Mouse (Mus musculus) thymus, adult 18-20 months (tissue): ENCODE measurements around the gene Tex21.
"Not testable (repeated sequence)": the region's sequence is repeated elsewhere in the genome, so short reads cannot be mapped to it uniquely, and the experiment has no call there.

Source experiments
- DNase-seq, 2 experiments: peaks; one replicate each; pipeline ENCODE4 v3.0.0; 2022; ENCODE audit warnings: mixed read lengths in 2 of 2

The Tex21 gene

GRCm38 (mm10) chr12:76256114-76256843, 9.7 kb upstream of the Tex21 start:
- peak in 1 of 2 experiments; percentile 9 for DNase-seq

GRCm38 (mm10) chr12:76255499-76255875, 8.9 kb upstream of the Tex21 start:
- no peak for DNase-seq

- DNase-seq: peak; percentile 96
Observed at GRCm38 (mm10) chr12:76254725-76255498, 8.4 kb upstream of the Tex21 start, which contains the start of gene Mthfd1. Gene Mthfd1 (plus strand): TSS chr12:76255298.

GRCm38 (mm10) chr12:76253991-76254390, 7.4 kb upstream of the Tex21 start:
- no peak for DNase-seq

DNA sequence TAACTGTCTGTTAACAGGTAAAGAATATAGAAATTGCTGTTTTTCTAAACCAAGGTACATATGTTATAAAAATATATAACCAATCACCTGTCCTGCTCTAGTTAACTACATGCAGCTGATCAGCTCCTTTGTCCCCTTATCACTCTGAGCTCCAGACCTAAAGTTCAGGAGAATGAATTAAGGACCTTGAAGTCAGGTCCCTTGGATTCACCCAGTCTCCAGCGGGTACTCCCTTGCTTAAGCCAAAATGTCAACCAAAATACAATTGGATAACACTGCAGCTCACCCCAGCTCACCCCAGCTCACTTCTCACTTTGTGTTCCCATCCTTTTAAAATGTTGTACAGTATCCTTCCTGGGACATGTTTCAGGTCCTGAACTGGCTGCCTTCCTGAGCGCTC, 7.0 kb upstream of the Tex21 start:
- no peak for DNase-seq

DNA sequence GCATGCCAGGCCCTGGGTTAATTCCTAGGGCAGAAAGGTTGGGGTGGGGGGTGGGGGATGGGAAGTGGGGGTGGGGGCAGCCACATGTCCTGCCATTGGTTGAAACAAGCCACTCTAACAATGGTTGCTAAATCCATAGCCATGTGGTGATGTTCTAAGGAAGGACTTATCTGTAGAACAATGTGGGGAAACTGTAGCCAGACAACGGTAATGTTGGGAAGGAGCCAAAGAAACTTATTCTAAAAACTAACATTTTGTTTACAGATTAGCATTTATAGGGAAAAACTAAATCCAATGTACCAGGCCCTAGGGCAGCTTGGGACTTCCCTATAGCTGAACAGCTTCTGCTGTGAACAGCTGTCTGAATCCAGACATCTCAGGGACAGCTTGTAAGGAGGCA, 6.5 kb upstream of the Tex21 start:
- DNase-seq: no peak

DNA sequence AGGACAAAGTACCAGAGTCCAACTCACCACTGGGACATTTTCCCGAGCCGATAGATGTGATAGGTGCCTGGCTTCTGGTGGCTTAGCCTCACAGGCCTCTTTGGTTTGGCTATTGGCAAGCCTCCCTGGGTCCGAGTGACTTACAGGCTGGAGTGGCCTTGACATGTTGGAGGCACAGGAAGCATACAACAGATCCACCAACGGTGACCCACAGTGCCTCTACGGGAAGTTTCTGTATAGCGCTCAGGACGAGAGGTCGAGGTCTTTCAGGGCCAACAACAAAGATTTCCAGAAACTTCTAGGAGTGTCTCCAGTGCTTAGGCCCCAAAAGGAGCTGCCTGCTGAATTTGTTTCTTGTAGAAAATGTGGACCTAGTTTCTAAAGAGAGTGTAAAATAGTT, 1.6 kb downstream of the Tex21 start:
- DNase-seq: no peak

DNA sequence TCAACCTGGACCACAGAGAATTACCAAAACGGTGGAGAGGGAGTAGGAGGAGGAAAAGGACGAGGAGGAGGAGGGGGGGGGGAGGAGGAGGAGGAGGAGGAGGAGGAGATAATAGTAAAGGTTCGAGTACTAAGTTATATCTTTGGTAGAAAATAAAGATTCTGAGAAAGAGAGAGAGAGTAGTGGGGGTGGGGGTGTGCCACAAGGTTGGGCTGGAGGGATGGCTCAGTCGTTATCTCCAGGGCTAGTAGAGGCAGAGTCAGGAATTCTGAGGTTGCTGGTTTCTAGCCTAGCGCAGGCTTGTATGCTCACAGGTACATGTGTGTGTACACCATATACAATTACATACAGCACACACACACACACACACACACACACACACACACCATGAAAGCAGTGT, 4.7 kb downstream of the Tex21 start:
- no peak for DNase-seq

DNA sequence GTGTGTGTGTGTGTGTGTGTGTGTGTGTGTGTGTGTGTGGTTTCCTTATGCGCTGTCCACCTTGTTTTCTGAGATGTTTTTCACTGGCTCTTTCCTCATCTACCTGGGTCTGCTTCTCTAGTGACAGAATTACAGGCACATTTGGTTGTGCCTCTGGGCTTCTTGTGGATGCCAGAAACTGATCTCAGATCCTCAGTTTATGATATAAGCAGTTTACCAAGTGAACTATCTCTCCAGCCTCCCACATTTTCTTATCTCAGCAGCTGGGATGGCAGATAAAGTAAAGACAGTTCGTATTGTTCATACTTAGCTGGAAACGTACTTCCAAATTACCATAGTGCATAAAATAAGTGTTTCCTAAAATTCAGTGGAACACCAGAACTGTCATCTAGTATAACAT, 5.5 kb downstream of the Tex21 start:
- DNase-seq: no peak

GRCm38 (mm10) chr12:76240670-76241069, 5.9 kb downstream of the Tex21 start:
- DNase-seq: no peak

DNA sequence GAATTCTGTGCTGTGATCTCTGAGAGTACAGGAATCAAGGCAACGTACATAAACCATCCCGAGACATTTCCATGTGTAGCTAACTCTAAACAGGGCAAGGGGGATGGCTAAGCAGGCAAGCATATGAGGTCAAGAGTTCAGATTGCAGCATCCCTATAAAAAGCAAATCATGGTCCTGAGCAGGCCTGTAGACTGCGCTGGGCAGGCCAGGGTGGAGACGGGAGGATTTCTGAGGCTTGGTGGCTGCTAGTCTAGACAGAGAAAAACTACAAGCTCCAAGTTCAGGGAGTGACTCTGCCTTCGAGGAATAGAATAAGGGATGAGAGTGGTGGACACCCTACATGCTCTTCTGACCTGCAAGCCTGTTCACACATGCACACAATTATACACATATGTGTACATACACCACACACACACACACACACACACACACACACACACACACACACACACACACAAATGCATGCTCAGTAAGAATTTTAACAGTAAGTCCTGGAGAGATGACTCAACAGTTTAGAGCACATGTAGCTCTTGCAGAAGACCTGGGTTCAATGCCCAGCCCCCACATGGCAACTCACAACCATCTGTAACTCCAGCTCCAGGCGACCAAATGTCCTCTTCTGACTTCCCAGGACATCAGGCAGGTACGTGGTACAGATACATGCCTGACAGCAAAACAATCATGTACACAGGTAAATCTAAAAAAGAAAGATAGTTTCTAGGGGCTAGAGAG, 6.5 kb downstream of the Tex21 start:
- DNase-seq: no peak

- DNase-seq: no peak
Observed at GRCm38 (mm10) chr12:76239145-76239838, 7.3 kb downstream of the Tex21 start.

GRCm38 (mm10) chr12:76235253-76235652, 11.3 kb downstream of the Tex21 start:
- no peak for DNase-seq

DNA sequence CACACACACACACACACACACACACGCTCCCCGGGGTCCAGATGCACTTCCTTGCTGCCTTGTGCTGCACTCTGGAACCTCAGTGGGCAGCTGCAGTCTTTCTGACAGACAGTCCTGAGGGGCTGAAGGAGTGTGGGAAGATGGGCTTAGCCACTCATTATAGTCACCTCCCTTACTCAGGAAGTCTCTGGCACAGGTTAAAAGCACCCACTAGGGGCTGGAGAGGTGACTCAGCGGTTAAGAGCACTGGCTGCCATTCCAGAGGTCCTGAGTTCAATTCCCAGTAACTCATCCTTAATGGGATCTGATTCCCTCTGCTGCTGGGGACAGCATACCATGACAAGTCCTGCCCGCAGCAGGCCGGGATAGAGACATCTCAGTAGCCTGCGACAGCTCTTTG, 15.9 kb downstream of the Tex21 start:
- no peak for DNase-seq

DNA sequence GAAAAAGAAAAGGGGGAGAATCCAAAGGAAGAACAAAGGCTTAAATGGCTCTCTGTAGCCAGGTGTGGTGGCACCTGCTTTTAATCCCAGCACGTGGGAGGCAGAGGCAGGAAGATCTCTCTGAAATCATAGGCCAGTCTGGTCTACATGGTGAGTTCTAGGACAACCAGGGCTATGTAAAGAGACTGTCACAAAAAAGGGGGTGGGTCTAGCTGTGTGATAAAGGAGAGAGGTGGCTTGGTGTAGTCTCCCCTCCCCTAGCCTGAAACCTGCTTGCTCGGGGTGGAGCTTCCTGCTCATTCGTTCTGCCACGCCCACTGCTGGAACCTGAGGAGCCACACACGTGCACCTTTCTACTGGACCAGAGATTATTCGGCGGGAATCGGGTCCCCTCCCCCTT, 24.4 kb downstream of the Tex21 start:
- DNase-seq: not testable (repeated sequence)

DNA sequence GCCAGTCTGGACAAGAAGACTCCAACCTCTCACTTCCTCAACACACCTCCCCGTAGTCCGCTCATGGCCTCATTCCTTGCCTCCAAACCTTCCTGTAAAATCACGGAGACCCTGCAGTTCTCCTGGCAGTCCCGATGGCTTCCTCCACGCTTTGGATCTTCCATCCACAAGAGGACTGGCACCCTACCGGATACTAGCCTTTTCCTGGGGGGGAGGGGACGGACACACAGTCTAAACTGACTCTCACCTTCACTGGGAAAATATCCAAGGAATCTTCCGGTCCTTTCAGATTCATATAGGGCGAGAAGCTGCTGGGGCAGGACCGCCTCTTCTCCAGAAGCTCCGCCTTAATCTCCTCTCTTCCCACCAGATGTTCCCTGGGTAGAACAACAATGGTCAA, 29.8 kb downstream of the Tex21 start:
- no peak for DNase-seq

DNA sequence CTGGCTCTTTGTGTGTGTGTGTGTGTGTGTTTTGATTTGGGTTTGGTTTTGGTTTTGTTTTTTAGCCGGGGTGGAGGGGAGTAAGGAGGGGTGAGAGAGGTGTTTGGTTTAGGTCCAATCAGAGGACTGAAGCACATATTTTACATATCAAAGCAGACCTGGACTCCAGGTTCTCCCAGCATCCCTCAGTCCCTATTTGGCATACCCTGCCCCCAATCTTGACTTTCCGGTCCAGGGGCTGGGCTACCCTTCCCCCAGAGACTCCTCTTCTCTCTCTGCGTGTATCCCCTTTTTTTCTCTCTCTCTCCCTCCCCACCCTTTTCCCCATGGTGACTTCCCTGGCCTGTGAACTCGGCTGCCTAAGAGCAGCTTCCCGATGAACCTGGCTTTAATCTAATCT, 31.4 kb downstream of the Tex21 start:
- no peak for DNase-seq

DNA sequence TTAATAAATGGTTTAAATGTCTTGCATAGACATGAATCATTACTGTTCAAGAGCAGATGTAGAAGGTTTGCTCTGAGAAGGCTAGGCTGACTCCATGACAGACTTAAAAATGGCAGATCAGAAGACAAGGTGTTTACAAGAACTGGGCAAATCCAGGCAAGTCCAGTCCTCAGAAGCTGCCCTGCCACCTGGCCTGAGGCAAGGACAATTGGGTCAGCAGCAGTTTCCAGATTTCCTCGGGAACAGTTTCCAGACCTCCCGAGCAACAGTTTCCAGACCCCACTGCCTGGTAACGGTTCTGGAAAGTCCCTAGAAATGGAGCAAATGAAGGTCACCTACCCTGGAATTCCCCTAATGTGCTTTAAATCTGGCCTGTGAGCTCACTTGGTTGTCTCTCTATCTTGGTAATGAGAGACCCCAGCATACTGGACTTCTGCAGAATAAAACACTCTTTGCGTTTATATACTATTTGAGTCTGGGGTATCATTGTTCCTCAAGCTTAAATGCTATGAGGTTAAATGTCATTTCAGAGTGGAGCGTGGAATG, 37.0 kb downstream of the Tex21 start:
- no peak for DNase-seq

GRCm38 (mm10) chr12:76200326-76200725, 46.2 kb downstream of the Tex21 start:
- no peak for DNase-seq

DNA sequence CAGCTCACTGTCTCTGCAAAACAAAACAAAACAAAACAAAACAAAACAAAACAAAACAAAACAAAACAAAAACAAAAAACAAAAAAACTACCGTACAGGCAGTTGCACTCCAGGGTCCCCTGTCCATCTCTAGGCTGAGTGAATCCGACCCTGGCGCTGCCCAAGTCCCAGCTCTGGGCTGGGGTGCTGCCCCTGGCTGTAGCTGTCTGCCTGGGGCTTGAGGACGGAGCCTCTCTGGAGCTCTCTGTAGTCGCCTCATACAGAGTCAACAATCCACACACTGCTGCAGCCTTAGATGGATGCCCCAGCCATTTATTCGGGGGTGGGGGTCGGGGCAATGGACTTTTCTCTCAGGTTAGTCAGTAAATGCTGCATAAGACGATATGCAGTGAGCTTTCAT, 49.5 kb downstream of the Tex21 start:
- DNase-seq: no peak

DNA sequence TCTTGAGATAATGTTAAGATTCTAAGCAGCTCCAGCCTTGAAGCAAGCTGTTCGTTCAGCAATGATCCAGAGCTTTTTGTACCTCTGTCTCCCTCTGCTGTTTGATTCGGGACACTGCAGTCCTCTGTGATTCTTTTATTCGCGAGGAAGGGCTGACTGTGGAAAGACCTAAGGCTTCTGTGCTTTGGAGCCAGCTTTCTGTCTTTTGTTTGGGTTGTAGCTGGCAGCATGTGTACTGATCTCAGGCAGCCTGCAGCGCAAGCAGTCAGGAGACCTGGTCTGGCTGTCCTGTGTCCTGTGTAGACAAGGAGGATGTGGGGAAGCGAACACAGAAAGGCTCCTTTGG, 49.9 kb downstream of the Tex21 start:
- peak; percentile 24 to 48 for DNase-seq

DNA sequence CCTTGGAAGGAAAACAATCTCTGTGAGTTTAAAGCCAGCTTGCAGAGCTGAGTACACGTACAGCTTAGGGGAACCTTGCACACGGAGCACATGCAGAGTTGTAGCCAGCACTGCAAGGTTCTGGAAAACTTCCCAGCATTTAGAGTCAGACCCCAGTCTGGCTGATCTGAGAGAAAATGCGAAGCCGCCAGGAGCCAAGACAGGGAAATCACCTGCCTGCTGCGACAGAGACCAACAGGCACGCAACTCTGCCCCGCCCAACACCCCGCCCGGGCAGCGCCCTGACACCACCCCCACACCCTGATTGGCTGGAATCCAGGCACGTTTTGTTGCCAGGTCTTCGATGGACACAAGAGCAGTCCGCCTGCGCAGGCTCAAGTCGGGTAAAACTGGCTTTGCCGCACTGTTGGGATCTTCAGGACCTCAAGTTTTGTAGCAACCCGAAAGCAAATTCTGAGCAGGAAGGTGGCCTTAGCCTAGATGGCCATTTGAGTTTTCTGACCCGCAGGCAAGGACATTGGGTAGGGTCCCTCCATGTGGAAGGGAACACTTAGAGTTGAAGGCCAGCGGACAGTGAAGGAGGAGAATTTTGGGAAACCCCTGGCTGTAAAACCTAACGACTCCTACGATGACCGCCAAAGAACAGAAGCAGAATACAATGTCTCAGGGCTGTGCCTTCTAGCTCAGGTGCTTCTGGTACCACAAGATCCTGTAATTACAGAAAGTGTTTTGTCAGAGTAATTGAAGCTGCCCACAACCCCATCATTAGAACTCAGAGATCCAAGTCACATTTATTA, 50.4 kb downstream of the Tex21 start:
- DNase-seq: peak; percentile 60 to 71
